Mouse (Mus musculus): Measurements from ENCODE around the gene Wfikkn2.

DNA sequence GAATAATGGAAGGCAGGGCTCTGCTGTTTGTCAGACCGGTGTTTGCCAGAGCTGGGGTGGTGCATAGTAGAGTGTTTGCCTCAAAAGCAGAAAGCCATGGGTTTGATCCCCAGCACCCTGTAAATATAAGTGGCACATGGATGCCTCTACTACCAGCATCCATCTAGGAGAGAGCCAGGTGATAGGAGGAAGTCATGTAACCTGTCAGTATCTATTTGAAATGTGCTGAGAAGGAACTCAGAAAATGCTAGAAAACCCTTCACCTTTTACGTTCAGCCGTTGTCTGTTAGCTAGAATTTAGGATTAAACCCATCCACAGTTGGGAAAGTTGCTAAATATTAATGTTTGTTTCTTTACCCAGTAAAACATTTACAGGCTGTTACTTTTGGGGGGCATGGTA is 30.2 kb downstream of the Wfikkn2 start:
- TF ChIP-seq MAFK (IDR thresholded peaks at IDR 0.05; ENCODE audit: insufficient read depth, low read depth, low read length) (no peak), ZNF384 (IDR thresholded peaks at IDR 0.05; ENCODE audit: low read depth, low read length) (no peak), HCFC1 (IDR thresholded peaks at IDR 0.05; ENCODE audit: borderline replicate concordance, insufficient read depth, low read length) (no peak), CHD2 (IDR thresholded peaks at IDR 0.05; ENCODE audit: low read depth, low read length) (no peak)
